Mouse (Mus musculus): ENCODE results near the gene Slamf9.
A peak's percentile ranks its signal among the peaks of the same experiment; 100 is the strongest.

Gene Slamf9

DNA sequence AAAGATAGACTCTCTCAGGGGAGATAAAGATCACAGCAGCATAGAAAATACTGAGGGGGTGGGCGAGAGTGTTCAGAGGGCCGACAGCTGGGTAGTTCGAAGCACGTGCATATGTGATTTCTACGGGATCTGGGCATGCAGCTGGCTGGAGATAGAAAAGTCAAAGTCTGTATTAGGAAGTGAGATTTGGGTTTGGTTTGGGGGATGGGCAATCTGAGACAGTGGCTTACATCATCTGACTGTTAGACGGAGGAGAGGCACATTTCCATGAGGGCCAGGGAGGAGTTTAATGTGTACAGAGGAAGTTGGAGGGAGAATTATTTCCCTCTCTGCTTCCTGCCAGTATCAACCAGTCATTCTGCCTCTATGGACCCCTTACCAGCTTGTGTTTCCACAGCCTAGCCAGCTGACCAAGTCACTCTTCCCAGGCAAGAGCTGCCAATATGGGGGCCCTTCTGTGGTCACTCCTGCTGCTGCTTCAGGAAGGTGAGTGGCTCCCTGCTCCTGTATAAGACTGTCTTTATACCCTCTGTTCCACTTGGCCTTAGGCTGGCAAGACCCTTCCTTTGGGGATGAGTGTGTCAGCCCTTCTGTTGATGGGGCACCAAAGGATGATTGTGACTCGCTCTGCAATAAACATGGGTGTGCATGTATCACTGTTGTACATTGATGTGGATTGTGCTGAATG is at the start of gene Slamf9:
Gene Slamf9, plus strand, starts transcription at position 305 of the 688 bp plus-strand sequence.
- DNase-seq (ENCODE audit: low read depth, low spot score): peak; percentile 57

DNA sequence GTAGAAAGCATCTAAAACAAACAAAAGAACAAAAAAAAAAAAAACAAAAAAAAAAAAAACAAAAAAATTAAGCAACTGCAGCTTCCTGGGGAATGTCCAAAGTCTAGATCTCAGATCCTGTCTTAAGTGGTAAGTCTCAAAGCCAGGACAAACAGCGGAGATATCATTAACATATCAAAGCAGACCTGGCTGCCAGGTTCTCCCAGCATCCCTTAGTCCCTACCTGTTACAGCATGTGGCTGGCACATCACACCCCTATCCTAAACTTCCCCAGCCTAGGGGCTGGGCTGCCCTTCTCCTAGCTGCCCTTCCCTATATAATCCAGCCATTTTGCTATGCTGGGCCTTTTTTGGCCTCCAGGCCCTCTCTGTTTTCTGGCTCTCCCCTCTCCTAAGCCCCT is 48.7 kb upstream of the Slamf9 start:
- no peak for DNase-seq (ENCODE audit: low read depth, low spot score)

DNA sequence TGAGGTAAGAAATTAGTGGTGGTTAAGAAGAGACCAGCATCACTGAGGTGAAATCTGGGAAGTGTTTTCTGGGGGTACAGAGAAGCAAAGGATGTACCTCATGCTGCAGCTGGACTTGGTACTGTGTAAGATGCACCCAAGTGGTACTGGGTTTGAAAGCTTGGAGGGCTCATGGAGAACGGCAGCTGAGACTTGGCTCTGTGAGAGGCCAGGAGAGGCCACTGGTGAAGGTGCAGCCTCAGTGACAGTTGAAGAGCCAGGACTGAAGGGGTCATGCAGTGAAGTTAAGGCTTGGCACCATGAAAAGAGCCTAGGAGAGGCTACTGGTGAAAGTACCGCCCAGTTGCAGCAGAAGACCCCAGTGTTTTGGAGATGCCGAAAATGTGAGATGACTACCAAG is 47.3 kb upstream of the Slamf9 start:
- no peak for DNase-seq (ENCODE audit: low read depth, low spot score)

DNA sequence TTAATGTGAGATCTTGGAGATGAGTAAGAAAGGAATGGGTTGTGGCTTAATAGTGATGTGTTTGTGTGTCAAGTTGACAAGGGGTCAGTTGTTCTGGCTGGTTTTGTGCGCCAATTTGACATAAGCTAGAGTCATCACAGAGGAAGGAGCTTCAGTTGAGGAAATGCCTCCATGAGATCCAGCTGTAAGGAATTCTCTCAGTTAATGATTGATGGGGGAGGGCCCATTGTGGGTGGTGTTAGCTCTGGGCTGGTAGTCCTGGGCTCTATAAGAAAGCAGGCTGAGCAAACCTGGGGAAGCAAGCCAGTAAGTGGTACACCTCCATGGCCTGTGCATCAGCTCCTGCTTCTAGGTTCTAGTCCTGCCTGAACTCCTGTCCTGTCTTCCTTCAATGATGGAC is 46.5 kb upstream of the Slamf9 start:
- DNase-seq (ENCODE audit: low read depth, low spot score): no peak

DNA sequence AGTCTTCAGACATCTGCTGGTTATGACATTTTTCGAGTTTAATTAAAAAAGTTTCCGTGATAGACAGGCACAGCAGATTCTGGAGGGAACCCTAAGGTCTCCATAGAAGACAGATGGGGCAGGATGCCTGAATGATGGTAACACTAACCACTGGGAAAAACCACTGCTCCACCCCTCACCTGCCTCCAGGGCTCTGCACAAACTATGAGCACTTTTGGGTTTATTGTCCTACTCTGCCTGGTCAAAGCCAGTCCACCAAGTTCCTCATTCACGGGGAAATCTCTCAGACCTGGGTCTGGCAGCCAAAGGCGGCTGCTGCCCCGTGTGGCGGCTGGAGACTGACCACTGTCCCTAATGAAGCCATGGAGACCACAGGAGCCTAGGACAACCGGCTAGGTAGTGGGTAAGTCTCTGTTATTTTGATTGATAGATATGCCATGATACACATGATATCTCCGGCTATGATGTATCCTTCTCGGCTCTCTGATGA is 44.4 kb upstream of the Slamf9 start:
- no peak for DNase-seq (ENCODE audit: low read depth, low spot score)

DNA sequence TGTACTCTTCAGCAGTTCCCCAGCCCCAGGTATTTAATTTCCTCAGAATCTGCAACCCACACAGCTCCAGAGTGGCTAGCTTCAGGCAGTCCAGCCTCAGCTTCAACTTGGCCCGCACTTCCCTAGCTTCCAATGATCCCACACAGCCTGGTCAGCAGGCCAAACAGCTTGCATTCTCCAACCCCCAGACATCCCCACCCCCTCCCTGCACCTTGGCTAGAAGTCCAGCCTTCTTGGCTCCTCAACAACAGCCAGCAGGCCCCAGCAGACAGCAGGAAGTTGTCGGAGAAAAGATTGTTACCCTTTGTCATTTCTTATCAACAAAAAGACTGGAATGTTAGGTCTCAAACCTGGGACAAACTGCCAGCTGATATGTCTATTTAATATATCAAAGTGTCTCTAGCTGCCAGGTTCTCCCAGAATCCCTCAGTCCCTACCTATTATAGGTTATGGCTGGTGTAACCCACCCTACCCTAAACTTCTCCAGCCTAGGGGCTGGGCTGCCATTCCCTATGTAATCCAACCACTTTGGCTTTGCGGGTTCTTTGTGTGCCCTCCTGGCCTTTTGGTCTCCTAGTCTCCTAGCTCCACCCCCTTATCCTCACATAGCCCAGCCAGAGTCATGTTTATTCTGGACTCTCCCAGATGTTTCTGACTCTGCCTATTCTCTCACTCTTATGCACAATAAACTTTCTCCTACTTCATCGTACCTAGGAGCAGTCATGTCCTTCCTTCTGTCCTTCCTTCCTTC is 43.1 kb upstream of the Slamf9 start:
- DNase-seq (ENCODE audit: low read depth, low spot score): no peak

DNA sequence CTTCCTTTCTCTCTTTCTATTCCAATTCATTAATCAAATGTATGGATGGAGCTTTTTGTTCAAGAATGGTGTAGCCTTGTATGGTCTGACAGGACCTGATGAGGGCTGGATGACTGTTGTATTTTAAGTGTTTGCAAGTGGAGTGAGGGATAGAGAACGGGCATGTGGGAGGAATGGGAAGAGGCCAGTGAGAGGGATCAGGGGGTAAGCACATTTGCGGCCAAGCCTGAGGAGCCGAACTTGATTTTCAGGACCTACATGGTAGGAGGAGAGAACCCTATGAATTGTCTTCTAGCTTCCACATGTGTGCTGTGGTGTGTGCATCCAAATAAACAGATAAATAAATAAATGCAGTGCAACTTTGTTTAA is 42.6 kb upstream of the Slamf9 start:
- no peak for DNase-seq (ENCODE audit: low read depth, low spot score)

DNA sequence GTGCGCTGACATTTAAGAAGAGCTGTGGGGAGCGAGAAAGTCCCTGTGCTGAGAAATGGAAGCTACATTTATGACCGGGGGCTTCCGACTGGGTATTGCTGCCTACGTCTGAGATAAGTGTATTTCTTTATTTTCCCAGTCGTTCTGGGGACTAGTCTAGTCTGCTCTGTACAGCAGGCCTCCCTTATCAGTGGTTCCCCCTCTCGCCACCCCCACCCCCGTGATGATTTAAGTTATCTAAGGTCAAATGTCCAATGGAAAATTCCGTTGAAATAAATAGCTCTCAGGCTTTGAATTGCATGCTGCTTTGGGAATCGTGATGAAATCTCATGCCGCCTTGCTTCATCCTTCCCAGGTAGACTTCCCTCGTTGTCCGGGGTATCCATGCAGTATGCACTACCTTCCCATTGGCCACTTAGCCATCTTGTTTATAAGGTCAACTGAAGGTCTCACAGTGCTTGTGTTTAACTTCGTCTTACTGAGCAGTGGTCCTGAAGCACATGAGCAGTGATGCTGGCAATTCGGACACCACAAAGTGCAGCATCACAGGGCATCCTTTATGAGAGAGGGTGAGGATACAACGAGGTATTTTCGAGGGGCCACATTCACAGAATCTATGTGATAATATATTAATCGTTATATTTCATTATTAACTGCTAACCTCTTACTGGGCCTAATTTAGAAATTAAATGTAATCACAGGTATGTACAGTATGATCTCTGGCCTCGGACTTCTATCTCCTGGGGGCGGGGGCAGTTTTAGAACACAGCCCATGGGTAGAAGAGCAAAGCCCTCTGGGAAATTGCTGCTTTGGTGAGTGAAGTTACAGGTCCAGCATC is 41.9 kb upstream of the Slamf9 start:
- no peak for DNase-seq (ENCODE audit: low read depth, low spot score)

DNA sequence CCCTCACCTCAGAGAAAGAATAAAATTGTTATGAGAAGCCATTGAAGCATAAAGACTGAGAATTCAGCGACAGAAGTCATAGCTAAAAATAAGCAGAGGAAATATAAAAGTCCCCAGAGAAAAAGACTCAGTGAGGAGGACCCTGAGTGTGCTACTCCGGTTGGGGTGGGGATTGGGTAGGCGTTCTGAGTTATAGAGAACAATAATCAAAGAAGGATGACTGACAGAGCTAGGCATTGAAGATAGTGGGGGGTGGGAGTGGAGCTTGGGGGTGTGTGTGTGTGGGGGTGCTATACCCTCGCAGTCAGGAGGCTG is 41.4 kb upstream of the Slamf9 start:
- DNase-seq (ENCODE audit: low read depth, low spot score): no peak

DNA sequence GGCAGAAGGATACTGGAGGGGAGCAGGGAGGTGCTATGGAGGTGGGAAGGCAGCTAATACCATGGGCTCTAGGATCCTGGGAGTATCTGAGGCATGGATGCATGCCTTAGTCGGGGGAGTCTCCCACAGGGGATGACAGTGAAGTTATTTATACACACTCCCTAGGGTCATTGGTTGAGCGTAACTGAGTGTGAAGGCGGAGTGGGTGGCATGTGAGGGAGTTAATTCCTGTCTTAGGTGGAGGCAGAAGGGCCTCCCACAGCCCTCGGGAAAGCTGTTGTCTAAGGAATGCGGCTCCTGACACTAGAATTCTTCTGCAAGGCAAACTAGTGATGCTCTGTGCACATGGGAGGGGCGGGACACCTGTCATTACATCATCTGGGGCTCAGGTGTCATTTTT is 38.4 kb upstream of the Slamf9 start:
- no peak for DNase-seq (ENCODE audit: low read depth, low spot score)

DNA sequence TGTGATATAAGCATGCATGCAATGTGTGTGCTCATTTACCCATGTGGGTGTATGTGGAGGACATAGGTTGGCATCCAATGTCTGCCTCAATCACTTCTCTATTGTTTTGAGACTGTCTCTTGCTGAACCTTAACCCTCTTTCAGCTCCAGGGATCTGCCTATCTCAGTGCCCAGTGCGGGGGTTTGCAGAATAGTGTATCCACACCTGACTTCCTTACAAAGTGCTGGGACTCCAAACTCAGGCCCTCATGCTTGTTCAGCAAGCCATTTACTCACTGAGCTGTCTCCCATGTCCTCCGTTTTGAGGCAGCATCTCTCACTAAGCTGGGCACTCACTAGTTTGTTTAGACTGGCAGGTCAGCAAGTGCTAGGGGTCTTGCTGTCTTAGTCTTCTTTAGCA is 36.5 kb upstream of the Slamf9 start:
- DNase-seq (ENCODE audit: low read depth, low spot score): no peak

DNA sequence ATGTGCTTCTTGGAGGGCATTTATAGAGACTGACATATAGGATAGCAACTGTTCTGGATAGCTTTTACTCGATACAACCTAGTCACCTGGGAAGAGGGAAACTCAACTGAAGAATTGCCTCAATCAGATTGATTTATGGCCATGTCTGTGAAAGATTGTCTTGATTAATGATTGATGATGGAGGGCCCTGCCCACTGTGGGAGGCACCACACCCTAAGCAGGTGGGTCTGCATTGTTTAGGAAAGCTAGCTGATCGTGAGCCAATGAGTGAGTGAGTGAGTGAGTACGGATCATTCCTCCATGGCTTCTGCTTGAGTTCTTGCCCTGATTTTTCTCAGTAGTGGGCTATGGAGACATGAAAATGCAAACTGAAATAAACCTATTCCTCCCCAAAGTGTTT is 34.6 kb upstream of the Slamf9 start:
- DNase-seq (ENCODE audit: low read depth, low spot score): no peak

DNA sequence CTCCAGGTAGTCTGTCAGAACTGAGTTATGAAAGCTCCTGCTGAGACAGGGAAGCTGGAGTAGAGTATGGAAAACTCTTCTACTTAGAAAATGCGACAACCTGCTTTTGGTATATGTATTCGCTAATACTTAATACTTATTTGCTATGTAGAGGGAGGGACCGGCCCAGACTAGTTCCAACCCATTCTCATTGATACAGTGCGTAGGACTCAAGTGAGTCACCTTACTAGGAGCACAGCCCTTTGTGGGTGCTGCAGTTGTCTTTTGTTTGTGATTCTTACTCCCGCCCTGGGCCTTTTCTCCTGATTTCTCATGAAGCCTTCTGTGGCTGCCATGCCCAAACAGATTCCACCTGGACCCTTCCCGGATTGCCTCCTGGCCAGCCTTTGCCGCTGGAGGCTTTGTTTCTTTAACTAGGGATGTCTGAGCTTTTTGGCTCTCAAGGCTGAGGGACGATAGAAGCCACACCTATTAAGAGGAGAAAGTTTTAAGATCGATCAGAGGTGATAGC is 33.2 kb upstream of the Slamf9 start:
- no peak for DNase-seq (ENCODE audit: low read depth, low spot score)

DNA sequence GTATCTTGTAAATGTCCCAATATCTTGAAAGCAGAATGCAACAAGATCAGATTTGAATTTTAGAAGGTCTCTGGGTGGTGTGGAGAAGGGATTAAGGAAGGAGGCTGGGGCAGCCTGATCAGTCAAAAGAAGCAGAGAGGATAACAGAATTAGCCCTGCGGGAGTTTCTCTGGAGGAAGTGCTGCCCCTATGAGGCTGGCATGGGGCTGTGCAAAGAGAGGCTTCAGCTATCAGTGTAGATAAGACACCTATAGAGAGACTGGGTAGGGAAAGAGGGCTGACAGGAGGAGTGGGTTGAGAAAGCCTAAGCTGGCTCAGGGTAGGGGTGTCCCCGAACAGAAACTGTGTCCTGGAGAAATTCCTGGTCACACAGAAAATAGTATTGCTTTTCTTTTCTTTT is 24.9 kb upstream of the Slamf9 start:
- DNase-seq (ENCODE audit: low read depth, low spot score): peak; percentile 21

DNA sequence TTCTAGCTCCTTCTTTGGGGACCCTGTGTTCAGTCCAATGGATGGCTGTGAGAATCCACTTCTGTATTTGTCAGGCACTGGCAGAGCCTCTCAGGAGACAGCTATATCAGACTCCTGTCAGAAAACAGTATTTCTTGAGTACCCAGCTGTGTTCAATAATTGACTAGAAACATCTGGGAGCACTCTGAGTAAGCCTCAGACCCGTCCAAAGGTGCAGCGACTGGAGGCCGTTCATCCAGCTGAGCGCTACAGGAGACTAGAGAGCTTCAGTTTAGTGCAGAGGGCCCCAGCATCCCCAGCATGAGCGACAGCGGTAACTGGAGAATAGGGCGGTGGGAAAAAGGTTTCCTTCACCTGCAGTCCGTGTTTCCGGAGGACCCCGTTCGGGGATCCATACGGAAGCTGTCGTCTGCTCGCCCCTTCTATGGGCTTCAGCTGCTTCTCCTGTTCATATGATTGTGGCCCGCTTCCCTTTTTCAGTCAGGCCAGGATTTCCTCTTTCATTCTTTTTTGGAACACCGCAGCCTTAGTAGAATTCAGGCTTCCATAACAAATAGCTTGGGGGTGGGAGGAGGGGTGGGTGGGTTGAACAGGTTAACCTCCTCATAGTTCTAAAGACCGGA is 24.2 kb upstream of the Slamf9 start:
- no peak for DNase-seq (ENCODE audit: low read depth, low spot score)

DNA sequence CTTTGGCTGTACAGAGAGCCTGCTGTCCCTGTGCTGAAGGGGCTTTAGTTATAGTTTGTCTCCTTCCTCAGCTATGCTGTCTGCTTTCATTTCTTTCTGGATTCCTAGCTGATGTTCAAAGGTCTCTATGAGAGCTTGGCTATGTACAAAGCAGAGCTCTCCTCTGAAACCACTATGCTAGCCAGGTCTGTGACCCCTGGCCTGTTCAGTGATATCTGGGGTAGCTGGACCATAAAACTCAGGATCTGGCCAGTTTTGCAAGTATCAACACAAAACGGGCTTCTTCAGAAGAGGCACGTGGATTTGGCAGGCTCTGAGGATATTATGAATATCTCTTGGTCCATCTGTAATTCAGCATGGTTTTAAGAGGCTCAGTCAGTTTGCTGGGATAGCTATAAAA is 22.2 kb upstream of the Slamf9 start:
- no peak for DNase-seq (ENCODE audit: low read depth, low spot score)

DNA sequence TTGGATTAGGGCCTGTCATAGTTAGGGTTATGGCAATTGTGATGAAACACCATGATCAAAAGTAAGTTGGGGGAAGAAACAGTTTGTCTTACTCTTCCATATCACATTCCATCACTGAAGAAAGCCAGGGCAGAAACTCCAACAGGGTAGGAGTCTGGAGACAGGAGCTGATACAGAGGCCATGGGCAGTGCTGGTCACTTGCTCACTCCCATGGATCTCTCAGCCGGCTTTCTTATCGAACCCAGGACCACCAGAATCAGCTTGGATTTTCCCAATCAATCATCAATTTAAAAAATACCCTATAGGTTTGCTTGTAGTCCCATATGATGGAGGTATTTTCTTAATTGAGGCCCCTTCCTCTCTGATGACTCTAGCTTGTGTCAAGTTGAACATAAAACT is 21.3 kb upstream of the Slamf9 start:
- no peak for DNase-seq (ENCODE audit: low read depth, low spot score)

DNA sequence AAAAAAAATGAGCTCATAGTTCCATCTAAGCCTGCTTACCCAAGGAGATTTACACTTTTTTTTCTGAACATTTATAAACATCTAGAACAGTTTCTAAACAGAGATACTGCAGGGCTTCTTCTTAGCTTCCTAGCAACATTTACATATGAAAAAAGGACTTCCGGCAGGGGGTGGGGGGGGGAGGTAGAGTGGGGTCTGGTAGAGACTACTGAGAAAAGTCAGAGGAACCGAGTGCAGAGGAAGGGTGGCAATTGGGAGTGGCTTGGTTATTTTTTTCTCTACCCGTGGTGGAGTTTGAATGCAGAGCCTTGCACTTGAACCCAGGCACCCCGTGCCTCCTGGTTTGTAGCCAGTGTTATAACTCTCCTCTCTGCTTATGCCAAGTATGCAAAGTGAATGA is 19.7 kb upstream of the Slamf9 start:
- peak; percentile 19 for DNase-seq (ENCODE audit: low read depth, low spot score)

DNA sequence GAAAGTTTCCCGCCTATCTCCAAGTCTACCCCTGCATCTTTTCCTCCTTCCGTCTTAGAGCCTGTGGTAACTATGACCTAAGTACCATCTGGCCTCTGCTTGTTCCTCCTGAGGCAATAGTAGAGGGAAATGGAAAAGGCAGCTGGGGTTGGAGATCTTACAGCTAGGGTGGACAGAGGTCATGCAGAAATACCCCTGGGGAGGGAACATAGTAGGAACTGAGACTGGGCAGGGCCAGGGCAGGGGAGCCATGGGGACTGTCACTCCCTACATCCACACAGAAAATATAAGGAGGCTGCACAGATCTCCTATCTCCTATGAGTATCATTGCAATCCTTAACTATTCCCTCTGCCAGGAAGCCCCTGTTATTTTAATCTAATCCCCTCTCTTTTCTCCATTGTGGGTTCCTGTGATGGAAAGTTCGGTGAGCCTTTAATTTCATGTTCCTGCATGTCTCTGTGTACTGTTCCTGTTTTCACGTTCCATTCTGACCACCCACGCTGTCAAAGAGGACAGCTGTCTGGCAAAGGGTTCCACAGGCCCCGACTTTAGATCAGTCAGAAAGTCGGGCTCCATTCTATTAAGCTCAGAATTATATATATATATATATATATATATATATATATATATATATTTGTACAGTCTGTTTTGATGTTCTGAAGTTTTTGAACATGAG is 19.0 kb upstream of the Slamf9 start:
- no peak for DNase-seq (ENCODE audit: low read depth, low spot score)

DNA sequence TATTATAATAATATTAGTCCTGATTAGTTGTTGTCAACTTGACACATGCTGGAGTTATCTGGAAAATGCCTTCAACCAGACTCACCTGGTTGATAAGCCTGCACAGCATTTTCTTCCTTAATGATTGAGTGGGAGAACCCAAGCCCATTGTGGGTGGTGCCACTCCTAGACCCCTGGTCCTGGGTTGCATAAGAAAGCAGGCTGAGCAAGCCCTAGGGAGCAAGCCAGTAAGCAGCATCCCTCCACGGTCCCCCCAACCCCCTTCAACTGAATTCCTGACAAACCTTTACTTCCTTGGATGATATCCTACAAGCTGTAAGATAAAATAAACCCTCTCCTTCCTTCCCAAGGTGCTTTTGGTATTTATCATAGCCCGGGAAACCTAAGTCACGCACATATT is 18.0 kb upstream of the Slamf9 start:
- DNase-seq (ENCODE audit: low read depth, low spot score): no peak

DNA sequence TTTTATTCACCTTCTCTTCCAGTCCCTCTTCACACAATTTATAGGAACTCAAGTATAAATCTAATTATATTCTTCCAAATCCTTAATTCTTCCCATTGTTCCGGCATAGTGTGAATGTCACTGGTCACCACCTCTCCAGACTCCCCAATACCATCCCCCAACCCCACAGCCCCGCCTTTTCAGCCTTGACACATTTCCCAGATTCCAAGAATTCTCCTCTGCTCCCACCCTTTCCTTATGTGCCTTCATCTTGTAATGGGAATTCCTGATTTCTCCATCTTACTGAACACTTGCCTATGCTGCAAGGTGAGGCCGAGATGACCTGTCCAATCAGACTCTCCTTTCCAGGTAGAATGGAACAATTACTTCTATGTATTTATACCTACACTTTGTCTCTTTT is 17.1 kb upstream of the Slamf9 start:
- no peak for DNase-seq (ENCODE audit: low read depth, low spot score)
